8 mouse cellular contexts compared by ENCODE assay signal in genomic region chr13:8995159-8995989, GRCm38 (mm10). TPM values are rescaled to one million over a fixed set of nuclear protein-coding genes. Genes with fewer than 3 reads are reported as not detected.
A peak's percentile ranks its signal among the peaks of the same experiment; 100 is the strongest.
DNase-seq lines count a peak whose midpoint lies in the region; ATAC-seq lines count a peak whose summit lies in the region.

No protein-coding gene starts in this region.

- peak; percentile 18 for ATAC-seq in heart, embryonic 11.5 days (replicated peaks; ENCODE audit: insufficient number of reproducible peaks, low FRiP score, low TSS enrichment)
- peak; percentile 48 for ATAC-seq in hematopoietic stem cell, adult 5-6 weeks (replicated peaks in 1 of 2; ENCODE audit: insufficient read depth in 1 of 2, low FRiP score in 2 of 2, low TSS enrichment in 1 of 2, low read depth in 1 of 2, poor library complexity in 2 of 2, severe bottlenecking in 2 of 2)
- peak; percentile 59 for ATAC-seq in lung, embryonic 16.5 days (ENCODE audit: low read depth)
- ATAC-seq in stomach, embryonic 14.5 days (ENCODE audit: insufficient number of reproducible peaks, insufficient read depth, low FRiP score, low read depth): peak; percentile 61; the same call in 1 of the 2 replicates

- H3K9ac ChIP-seq in heart, embryonic 11.5 days (ENCODE audit: low read depth, low read length): peak overlapping the region; percentile 97
- H3K9ac ChIP-seq in lung, embryonic 16.5 days (ENCODE audit: low read length): peak overlapping the region; percentile 91
- H3K9ac ChIP-seq in stomach, embryonic 14.5 days (replicated peaks; ENCODE audit: low read depth, low read length): peak overlapping the region; percentile 75

- H3K4me1 ChIP-seq in heart, embryonic 11.5 days (ENCODE audit: control insufficient read depth, insufficient read depth, low read length): peaks cover 3% of the 10 kb centered on the region; the same call in 1 of the 2 replicates
- peaks cover 14% of the 10 kb centered on the region for H3K4me1 ChIP-seq in lung, embryonic 16.5 days (replicated peaks; ENCODE audit: control insufficient read depth, insufficient read depth, low read length)
- 0 out of 2 replicates have a peak, but pooled peaks cover 2% of the 10 kb centered on the region for H3K4me1 ChIP-seq in stomach, embryonic 14.5 days (ENCODE audit: control insufficient read depth, insufficient read depth, low read length)

- H3K4me3 ChIP-seq in heart, embryonic 11.5 days (ENCODE audit: low read depth, low read length): peak overlapping the region; percentile 79
- H3K4me3 ChIP-seq in lung, embryonic 16.5 days (ENCODE audit: low read length): peak overlapping the region; percentile 97
- H3K4me3 ChIP-seq in stomach, embryonic 14.5 days (ENCODE audit: low read depth, low read length): peak overlapping the region; percentile 87

- H3K27me3 ChIP-seq in heart, embryonic 11.5 days (ENCODE audit: control insufficient read depth, insufficient read depth, low read length): no peaks in the 10 kb centered on the region
- no peaks in the 10 kb centered on the region for H3K27me3 ChIP-seq in lung, embryonic 16.5 days (ENCODE audit: control insufficient read depth, insufficient read depth, low read depth, low read length)
- H3K27me3 ChIP-seq in stomach, embryonic 14.5 days (ENCODE audit: control insufficient read depth, insufficient read depth, low read length): no peaks in the 10 kb centered on the region

- H3K27ac ChIP-seq in heart, embryonic 11.5 days (ENCODE audit: low read depth, low read length): peak overlapping the region; percentile 18; the same call in 1 of the 2 replicates
- H3K27ac ChIP-seq in lung, embryonic 16.5 days (ENCODE audit: low read length): peak overlapping the region; percentile 31; the same call in 1 of the 2 replicates
- no peak overlapping the region for H3K27ac ChIP-seq in stomach, embryonic 14.5 days (ENCODE audit: low read length)

- no peak for DNase-seq in heart, postnatal 25 days (ENCODE audit: low spot score)
- peak; percentile 61 for DNase-seq in A20 (ENCODE audit: low read depth, low spot score)
- peak; percentile 29 for DNase-seq in brain, adult 2 months (ENCODE audit: low read depth, low spot score)
- no peak for DNase-seq in urinary bladder, adult 2 months (ENCODE audit: low spot score)

- peak overlapping the region; percentile 72 for H3K4me2 ChIP-seq in heart, embryonic 11.5 days
- peak overlapping the region; percentile 92 for H3K4me2 ChIP-seq in lung, embryonic 16.5 days (ENCODE audit: low read depth, low read length)
- H3K4me2 ChIP-seq in stomach, embryonic 14.5 days (replicated peaks; ENCODE audit: low read depth, low read length): peak overlapping the region; percentile 66

- H3K36me3 ChIP-seq in heart, embryonic 11.5 days (ENCODE audit: control insufficient read depth, insufficient read depth, low read length): peaks cover 2% of the 10 kb centered on the region
- peaks cover 7% of the 10 kb centered on the region; the same call in 1 of the 2 replicates for H3K36me3 ChIP-seq in lung, embryonic 16.5 days (ENCODE audit: control insufficient read depth, insufficient read depth, low read length)
- peaks cover 9% of the 10 kb centered on the region; the same call in 1 of the 2 replicates for H3K36me3 ChIP-seq in stomach, embryonic 14.5 days (ENCODE audit: control insufficient read depth, insufficient read depth, low read length)

- intact Hi-C loops in heart, postnatal 25 days (cut with DNase I): loop anchor here (10.0 kb wide), 4 partner anchors 111 to 769 kb away; partner anchors contain the start of genes Idi1 and Zmynd11

- no peaks in the 10 kb centered on the region for H3K9me3 ChIP-seq in heart, embryonic 11.5 days (replicated peaks; ENCODE audit: control insufficient read depth, low read length)
- H3K9me3 ChIP-seq in lung, embryonic 16.5 days (ENCODE audit: control insufficient read depth, low read length): no peaks in the 10 kb centered on the region
- H3K9me3 ChIP-seq in stomach, embryonic 14.5 days (ENCODE audit: control insufficient read depth, low read depth, low read length): no peaks in the 10 kb centered on the region

- WGBS in heart, embryonic 11.5 days (ENCODE audit: insufficient replicate concordance): 3% methylated on average over 33 of the region's 33 CpGs
- WGBS in lung, embryonic 16.5 days: 2% methylated on average over 33 of the region's 33 CpGs
- 3% methylated on average over 33 of the region's 33 CpGs for WGBS in stomach, embryonic 14.5 days

RNA-seq across cellular contexts. Expression of gene Gtpbp4, which starts 0.5 kb away (rescaled TPM):
- polyA plus RNA-seq in heart, embryonic 11.5 days (2014; fragmentation: Nextera tagmentation; extraction: Ambion mirVana): 57.5 and 59.3 TPM in 2 replicates
- 10 to 100 TPM; 38.4 to 40.2 TPM for total RNA-seq in heart, postnatal 25 days (2021)
- total RNA-seq in hematopoietic stem cell, adult 5-6 weeks (2017): 102 and 139 TPM in 2 replicates
- 56.3 and 61.7 TPM in 2 replicates for polyA plus RNA-seq in lung, embryonic 16.5 days (2015; fragmentation: Nextera tagmentation; extraction: Ambion mirVana)
- polyA plus RNA-seq in stomach, embryonic 14.5 days (2014; fragmentation: Nextera tagmentation; extraction: Ambion mirVana): 85.1 and 85.6 TPM in 2 replicates
- 23.1 and 25.2 TPM in 2 replicates for polyA plus RNA-seq in urinary bladder, adult 2 months (2012; rRNA removed)

RNA-seq across cellular contexts. Expression of gene Idi2, which starts 42.7 kb away (rescaled TPM):
- polyA plus RNA-seq in heart, embryonic 11.5 days (2014; fragmentation: Nextera tagmentation; extraction: Ambion mirVana): 0.07 and 0.18 TPM in 2 replicates
- total RNA-seq in heart, postnatal 25 days (2021): not detected
- not detected in 2 replicates for total RNA-seq in hematopoietic stem cell, adult 5-6 weeks (2017)
- polyA plus RNA-seq in lung, embryonic 16.5 days (2015; fragmentation: Nextera tagmentation; extraction: Ambion mirVana): 0.06 TPM in 1 of 2 replicates, not detected in the other
- polyA plus RNA-seq in stomach, embryonic 14.5 days (2014; fragmentation: Nextera tagmentation; extraction: Ambion mirVana): not detected in 2 replicates
- not detected in 2 replicates for polyA plus RNA-seq in urinary bladder, adult 2 months (2012; rRNA removed)

RNA-seq across cellular contexts. Expression of gene Gm9745, which starts 47.3 kb away (rescaled TPM):
- not detected in 2 replicates for polyA plus RNA-seq in heart, embryonic 11.5 days (2014; fragmentation: Nextera tagmentation; extraction: Ambion mirVana)
- not detected for total RNA-seq in heart, postnatal 25 days (2021)
- total RNA-seq in hematopoietic stem cell, adult 5-6 weeks (2017): not detected in 2 replicates
- polyA plus RNA-seq in lung, embryonic 16.5 days (2015; fragmentation: Nextera tagmentation; extraction: Ambion mirVana): not detected in 2 replicates
- polyA plus RNA-seq in stomach, embryonic 14.5 days (2014; fragmentation: Nextera tagmentation; extraction: Ambion mirVana): not detected in 2 replicates
- polyA plus RNA-seq in urinary bladder, adult 2 months (2012; rRNA removed): not detected in 2 replicates

Comparison
In these comparisons a context has a peak if more than half of its experiments do, and no peak if none do; other contexts are left out.
1. DNase-seq: peak in A20 (single experiment) and brain, adult 2 months (single experiment); none in heart, postnatal 25 days (single experiment) and urinary bladder, adult 2 months (single experiment).
2. Peak in every context shown above with its lines, with median percentiles within 50 percentile points of each other: ATAC-seq, H3K4me2 ChIP-seq, H3K4me3 ChIP-seq and H3K9ac ChIP-seq.